Mouse (Mus musculus) c-Kit-negative CD71-positive TER-119-positive erythroid progenitor cells, embryonic 14.5 days (primary cell): ENCODE results near the gene Samd4b.
"Not testable (repeated sequence)": the region's sequence is repeated elsewhere in the genome, so short reads cannot be mapped to it uniquely, and the experiment has no call there.

Source experiments
- DNase-seq: peaks from one replicate; pipeline ENCODE4 v3.0.0-alpha.2; 2013; ENCODE audit warnings: low read depth, low spot score

Gene Samd4b

GRCm38 (mm10) chr7:28398696-28399340 lies 199.1 kb downstream of the Samd4b start:
- DNase-seq, result no peak

- DNase-seq, result no peak
These were observed 199.9 kb downstream of the Samd4b start for GRCm38 (mm10) chr7:28398000-28398399.

GRCm38 (mm10) chr7:28395425-28395824 lies 202.5 kb downstream of the Samd4b start:
- DNase-seq, result no peak

- DNase-seq, result no peak
These were observed 204.5 kb downstream of the Samd4b start for GRCm38 (mm10) chr7:28393272-28393951.

- DNase-seq, result peak; percentile 98
These were observed 205.3 kb downstream of the Samd4b start, which contains the start of the genes Med29 and Paf1 for GRCm38 (mm10) chr7:28392429-28393271. TSS of gene Med29 (minus strand) at chr7:28392708. TSS of gene Paf1 (plus strand) at chr7:28392951.

- DNase-seq, result no peak
These were observed 207.6 kb downstream of the Samd4b start for GRCm38 (mm10) chr7:28390331-28390730.

- not testable (repeated sequence) for DNase-seq
These were observed 210.6 kb downstream of the Samd4b start for GRCm38 (mm10) chr7:28387384-28387783.

GRCm38 (mm10) chr7:28386877-28387276 lies 211.1 kb downstream of the Samd4b start:
- not testable (repeated sequence) for DNase-seq

- DNase-seq, result no peak
These were observed 211.5 kb downstream of the Samd4b start for GRCm38 (mm10) chr7:28386462-28386861.

GRCm38 (mm10) chr7:28386007-28386406 lies 211.9 kb downstream of the Samd4b start:
- no peak for DNase-seq

GRCm38 (mm10) chr7:28385196-28385595 lies 212.7 kb downstream of the Samd4b start:
- no peak for DNase-seq

- no peak for DNase-seq
These were observed 213.8 kb downstream of the Samd4b start for GRCm38 (mm10) chr7:28384162-28384561.

GRCm38 (mm10) chr7:28383606-28384005 lies 214.3 kb downstream of the Samd4b start:
- DNase-seq, result no peak

- DNase-seq, result no peak
These were observed 215.0 kb downstream of the Samd4b start for GRCm38 (mm10) chr7:28382981-28383396.

- DNase-seq, result no peak
These were observed 215.5 kb downstream of the Samd4b start for GRCm38 (mm10) chr7:28382347-28382951.

- no peak for DNase-seq
These were observed 216.0 kb downstream of the Samd4b start for GRCm38 (mm10) chr7:28381938-28382337.

GRCm38 (mm10) chr7:28381017-28381790 lies 216.7 kb downstream of the Samd4b start:
- no peak for DNase-seq

- no peak for DNase-seq
These were observed 217.5 kb downstream of the Samd4b start, which contains the start of gene Zfp36 for GRCm38 (mm10) chr7:28380237-28381016. TSS of gene Zfp36 (minus strand) at chr7:28380253.

- DNase-seq, result peak; percentile 82
These were observed 218.9 kb downstream of the Samd4b start for GRCm38 (mm10) chr7:28378769-28379651.
